Comparison of ENCODE assay signal across 16 mouse cellular contexts in the genomic region with DNA sequence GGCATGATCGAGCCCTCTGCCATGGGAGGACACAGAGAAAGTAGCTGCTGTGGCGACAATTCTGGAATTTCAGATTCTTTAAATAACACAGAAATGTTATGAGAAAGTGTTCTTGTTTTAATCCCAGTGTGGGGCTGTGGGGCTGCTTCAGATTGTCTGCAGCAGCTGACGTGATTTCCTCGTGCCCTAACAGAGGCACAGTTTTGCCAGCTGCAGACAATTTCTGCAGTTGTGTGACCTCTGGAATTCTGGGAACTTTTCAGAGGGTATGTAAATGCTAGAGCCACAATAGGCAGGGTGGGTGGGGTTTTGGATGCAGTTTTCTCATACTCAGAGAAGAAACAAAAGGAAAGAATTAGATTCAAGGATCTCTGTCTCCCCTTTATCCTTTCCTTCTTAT. TPM values are rescaled to one million over a fixed set of nuclear protein-coding genes. Genes with fewer than 3 reads are reported as not detected.
"Had no signal": no experiment of that assay in that cellular context is flagged by ENCODE, and none has a peak within 500 bp of the region (broad histone marks: within the 10 kb centered on the region; RNA-seq: fewer than 3 reads in every experiment).

No protein-coding gene starts in this region.

- H3K4me3 ChIP-seq: layer of hippocampus, adult 2 months; liver, embryonic 15.5 days; lung, embryonic 15.5 days; megakaryocyte, embryonic 14.5 days; midbrain, embryonic 15.5 days; neural tube, embryonic 13.5 days; stomach, embryonic 15.5 days had no signal

- DNase-seq: kidney, postnatal 4 days; left cerebral cortex, postnatal 4 days; lung, postnatal 14 days; right cerebral cortex, postnatal 14 days; thymus, postnatal 4 days had no signal

- ATAC-seq: midbrain, embryonic 15.5 days had no signal

- H3K9me3 ChIP-seq: liver, embryonic 15.5 days; lung, embryonic 15.5 days; midbrain, embryonic 15.5 days; neural tube, embryonic 13.5 days; stomach, embryonic 15.5 days had no signal

- H3K9ac ChIP-seq: liver, embryonic 15.5 days; lung, embryonic 15.5 days; midbrain, embryonic 15.5 days; neural tube, embryonic 13.5 days; stomach, embryonic 15.5 days had no signal

- H3K36me3 ChIP-seq: liver, embryonic 15.5 days; lung, embryonic 15.5 days; midbrain, embryonic 15.5 days; neural tube, embryonic 13.5 days; stomach, embryonic 15.5 days had no signal

- H3K27me3 ChIP-seq: lung, embryonic 15.5 days; stomach, embryonic 15.5 days had no signal

- H3K4me2 ChIP-seq: liver, embryonic 11.5 days; liver, embryonic 15.5 days; lung, embryonic 15.5 days; midbrain, embryonic 11.5 days; midbrain, embryonic 15.5 days; neural tube, embryonic 13.5 days; stomach, embryonic 15.5 days had no signal

- H3K27ac ChIP-seq: kidney, postnatal 0 days; layer of hippocampus, adult 2 months; liver, embryonic 15.5 days; lung, embryonic 15.5 days; macrophage; midbrain, embryonic 15.5 days; neural tube, embryonic 13.5 days; stomach, embryonic 15.5 days had no signal

RNA-seq across cellular contexts. Expression of a gene that starts 57.4 kb away (rescaled TPM):
- polyA plus RNA-seq: macrophage had no signal
